Mouse (Mus musculus): ENCODE data around the gene Zfp106. TPM values are rescaled to one million over a fixed set of nuclear protein-coding genes. Genes with fewer than 3 reads are reported as not detected.
"Not testable (repeated sequence)": the region's sequence is repeated elsewhere in the genome, so short reads cannot be mapped to it uniquely, and the experiment has no call there.

The Zfp106 gene
- total and polyA plus RNA-seq, 2 experiments from 2014 or later: 41.7 to 58.7 TPM

DNA sequence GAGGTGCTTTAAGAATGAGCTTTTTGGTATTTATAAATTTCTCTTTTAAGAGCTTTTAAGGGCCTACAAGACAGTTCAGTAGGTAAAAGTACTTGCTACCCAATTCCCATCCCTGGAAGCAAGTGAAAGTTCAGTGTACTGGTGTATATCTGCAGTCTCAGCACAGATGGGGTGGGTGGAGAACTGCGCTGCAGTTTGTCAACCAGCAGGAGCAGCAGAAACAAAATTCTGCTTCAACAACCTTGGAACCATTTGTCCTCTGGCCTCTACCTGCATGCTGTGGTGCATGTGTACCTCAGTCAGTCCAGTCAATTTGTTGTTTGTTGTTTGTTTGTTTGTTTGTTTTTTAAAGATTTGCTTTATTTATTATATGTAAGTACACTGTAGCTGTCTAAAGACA is 28.6 kb upstream of the Zfp106 start:
- H3K9me3 ChIP-seq (replicated peaks; ENCODE audit: control insufficient read depth, low read length): no peaks in the 10 kb centered on the region
- H3K4me3 ChIP-seq (ENCODE audit: low read depth, low read length): no peak overlapping the region
- ATAC-seq (ENCODE audit: insufficient read depth, low read depth) (no peak), DNase-seq (ENCODE audit: low spot score) (no peak)
- no peak overlapping the region for H3K9ac ChIP-seq (replicated peaks; ENCODE audit: low read depth, low read length)
- no peak overlapping the region for H3K4me2 ChIP-seq (ENCODE audit: low read depth, low read length)
- TF ChIP-seq CTCF (IDR thresholded peaks at IDR 0.05; ENCODE audit: low read depth): no peak
- no peak for TF ChIP-seq EP300 (IDR thresholded peaks at IDR 0.05; ENCODE audit: low read depth)
- H3K27me3 ChIP-seq (ENCODE audit: control insufficient read depth, insufficient read depth, low read length): no peaks in the 10 kb centered on the region
- peaks cover 58% of the 10 kb centered on the region for H3K36me3 ChIP-seq (replicated peaks; ENCODE audit: control insufficient read depth, insufficient read depth, low read length)
- H3K27ac ChIP-seq (ENCODE audit: low read depth): no peak overlapping the region
- no peaks in the 10 kb centered on the region for H3K4me1 ChIP-seq (ENCODE audit: control insufficient read depth, insufficient read depth)
- WGBS: 93% methylated on average over 1 of the region's 1 CpGs

DNA sequence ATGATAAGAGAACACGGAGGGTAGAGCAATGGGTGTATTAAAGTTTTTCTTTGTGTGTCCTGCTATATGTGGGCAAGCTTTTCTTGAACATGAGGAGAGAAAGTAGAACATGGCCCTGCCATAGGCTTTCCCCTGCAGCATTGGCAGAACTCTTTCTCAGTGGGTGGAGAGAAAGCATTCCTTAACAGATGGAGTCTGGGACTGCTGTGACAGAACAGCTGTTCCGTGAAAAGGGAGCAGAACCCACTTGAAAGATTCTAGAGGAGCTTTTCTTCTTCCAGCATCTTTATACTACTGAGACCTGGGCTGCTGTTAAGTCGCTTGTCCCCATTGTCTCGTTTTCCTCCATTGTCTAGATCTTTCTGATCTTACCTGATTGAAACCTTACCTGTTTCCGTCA is 26.1 kb upstream of the Zfp106 start:
- no peak for ATAC-seq (ENCODE audit: insufficient read depth, low read depth)
- no peak for DNase-seq (ENCODE audit: low spot score)
- H3K4me1 ChIP-seq (ENCODE audit: control insufficient read depth, insufficient read depth): no peaks in the 10 kb centered on the region
- H3K27me3 ChIP-seq (ENCODE audit: control insufficient read depth, insufficient read depth, low read length): no peaks in the 10 kb centered on the region
- no peak for TF ChIP-seq CTCF (IDR thresholded peaks at IDR 0.05; ENCODE audit: low read depth)
- no peak for TF ChIP-seq EP300 (IDR thresholded peaks at IDR 0.05; ENCODE audit: low read depth)
- H3K9me3 ChIP-seq (replicated peaks; ENCODE audit: control insufficient read depth, low read length): no peaks in the 10 kb centered on the region
- H3K36me3 ChIP-seq (replicated peaks; ENCODE audit: control insufficient read depth, insufficient read depth, low read length): peaks cover 58% of the 10 kb centered on the region
- H3K4me2 ChIP-seq (ENCODE audit: low read depth, low read length): no peak overlapping the region
- 81% methylated on average over 5 of the region's 5 CpGs for WGBS
- H3K4me3 ChIP-seq (ENCODE audit: low read depth, low read length): no peak overlapping the region
- H3K27ac ChIP-seq (ENCODE audit: low read depth): no peak overlapping the region
- H3K9ac ChIP-seq (replicated peaks; ENCODE audit: low read depth, low read length): no peak overlapping the region

DNA sequence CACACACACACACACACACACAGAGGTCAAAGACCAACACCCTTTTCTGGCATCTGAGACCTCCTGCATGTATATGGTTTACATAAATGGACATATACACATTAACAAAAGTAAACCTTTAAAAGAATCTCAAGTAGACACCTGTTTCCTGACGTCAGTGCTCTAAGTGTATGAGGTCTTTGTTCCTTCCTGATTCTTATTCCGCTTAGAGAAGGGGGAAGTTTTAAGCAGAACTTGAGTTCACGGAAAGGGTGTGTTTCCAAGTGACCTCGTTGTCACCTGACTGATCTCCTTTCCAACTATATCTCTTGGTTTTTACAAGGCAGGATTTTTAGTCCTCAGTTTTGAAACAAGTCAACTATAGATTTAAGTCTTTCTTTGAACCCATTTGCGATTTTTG is 14.6 kb upstream of the Zfp106 start:
- H3K9ac ChIP-seq (replicated peaks; ENCODE audit: low read depth, low read length): no peak overlapping the region
- H3K4me2 ChIP-seq (ENCODE audit: low read depth, low read length): no peak overlapping the region
- ATAC-seq (ENCODE audit: insufficient read depth, low read depth) (no peak), DNase-seq (ENCODE audit: low spot score) (no peak)
- H3K36me3 ChIP-seq (replicated peaks; ENCODE audit: control insufficient read depth, insufficient read depth, low read length): no peaks in the 10 kb centered on the region
- no peak overlapping the region for H3K27ac ChIP-seq (ENCODE audit: low read depth)
- WGBS: 57% methylated on average over 5 of the region's 5 CpGs
- no peak overlapping the region for H3K4me3 ChIP-seq (ENCODE audit: low read depth, low read length)
- TF ChIP-seq CTCF (IDR thresholded peaks at IDR 0.05; ENCODE audit: low read depth) (no peak), EP300 (IDR thresholded peaks at IDR 0.05; ENCODE audit: low read depth) (no peak)
- no peaks in the 10 kb centered on the region for H3K4me1 ChIP-seq (ENCODE audit: control insufficient read depth, insufficient read depth)
- H3K9me3 ChIP-seq (replicated peaks; ENCODE audit: control insufficient read depth, low read length): no peaks in the 10 kb centered on the region
- no peaks in the 10 kb centered on the region for H3K27me3 ChIP-seq (ENCODE audit: control insufficient read depth, insufficient read depth, low read length)

DNA sequence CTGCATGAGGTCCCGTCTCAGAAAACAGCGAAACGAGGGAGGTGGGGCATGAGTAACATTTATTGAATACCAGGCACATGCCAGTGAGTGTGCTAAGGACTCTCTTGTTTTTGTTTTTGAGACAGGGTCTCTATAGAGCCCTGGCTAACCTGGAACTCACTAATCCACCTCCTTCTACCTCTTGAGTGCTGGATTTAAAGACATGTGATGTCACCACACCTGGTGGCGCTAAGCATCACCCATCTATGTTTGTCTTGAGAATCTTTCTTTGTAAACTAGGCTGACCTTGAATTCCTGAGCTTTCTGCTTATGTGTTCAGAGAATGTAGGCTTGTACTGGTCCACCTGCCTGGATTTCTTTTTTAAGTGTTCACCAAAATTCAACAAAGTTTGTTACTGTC is 14.2 kb upstream of the Zfp106 start:
- DNase-seq (ENCODE audit: low spot score) (no peak), ATAC-seq (ENCODE audit: insufficient read depth, low read depth) (no peak)
- Histone ChIP-seq H3K4me1 (ENCODE audit: control insufficient read depth, insufficient read depth) (no peaks in the 10 kb centered on the region), H3K9ac (replicated peaks; ENCODE audit: low read depth, low read length) (no peak overlapping the region), H3K27ac (ENCODE audit: low read depth) (no peak overlapping the region), H3K36me3 (replicated peaks; ENCODE audit: control insufficient read depth, insufficient read depth, low read length) (no peaks in the 10 kb centered on the region), H3K4me2 (ENCODE audit: low read depth, low read length) (no peak overlapping the region), H3K4me3 (ENCODE audit: low read depth, low read length) (no peak overlapping the region), H3K27me3 (ENCODE audit: control insufficient read depth, insufficient read depth, low read length) (no peaks in the 10 kb centered on the region), H3K9me3 (replicated peaks; ENCODE audit: control insufficient read depth, low read length) (no peaks in the 10 kb centered on the region)
- WGBS: 65% methylated on average over 4 of the region's 4 CpGs
- TF ChIP-seq EP300 (IDR thresholded peaks at IDR 0.05; ENCODE audit: low read depth): no peak
- no peak for TF ChIP-seq CTCF (IDR thresholded peaks at IDR 0.05; ENCODE audit: low read depth)

DNA sequence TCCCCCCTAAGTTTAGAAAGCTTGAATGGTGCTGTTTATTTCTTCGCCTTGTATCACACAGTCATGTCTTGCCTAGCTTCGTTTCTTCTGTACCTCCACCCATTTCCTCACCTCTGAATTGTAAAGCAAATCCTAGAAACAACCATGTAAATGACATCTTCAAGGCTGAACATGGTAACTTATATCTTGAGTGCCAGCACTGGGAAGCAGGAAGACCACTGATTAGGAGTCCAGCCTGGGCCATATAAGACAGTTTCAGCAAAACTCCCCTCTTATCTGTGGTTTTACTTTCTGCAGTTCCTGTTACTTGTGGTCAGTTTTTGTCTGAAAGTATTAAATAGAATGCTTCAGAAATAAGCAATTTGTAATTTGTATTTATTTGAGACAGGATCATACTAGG is 12.3 kb upstream of the Zfp106 start:
- H3K36me3 ChIP-seq (replicated peaks; ENCODE audit: control insufficient read depth, insufficient read depth, low read length): 0 out of 2 replicates have a peak, but pooled peaks cover 9% of the 10 kb centered on the region
- H3K27ac ChIP-seq (ENCODE audit: low read depth): no peak overlapping the region
- H3K4me3 ChIP-seq (ENCODE audit: low read depth, low read length): no peak overlapping the region
- DNase-seq (ENCODE audit: low spot score) (no peak), ATAC-seq (ENCODE audit: insufficient read depth, low read depth) (no peak)
- H3K27me3 ChIP-seq (ENCODE audit: control insufficient read depth, insufficient read depth, low read length): no peaks in the 10 kb centered on the region
- 72% methylated on average over 2 of the region's 2 CpGs for WGBS
- H3K9me3 ChIP-seq (replicated peaks; ENCODE audit: control insufficient read depth, low read length): no peaks in the 10 kb centered on the region
- no peaks in the 10 kb centered on the region for H3K4me1 ChIP-seq (ENCODE audit: control insufficient read depth, insufficient read depth)
- H3K4me2 ChIP-seq (ENCODE audit: low read depth, low read length): no peak overlapping the region
- no peak overlapping the region for H3K9ac ChIP-seq (replicated peaks; ENCODE audit: low read depth, low read length)
- TF ChIP-seq CTCF (IDR thresholded peaks at IDR 0.05; ENCODE audit: low read depth): no peak
- TF ChIP-seq EP300 (IDR thresholded peaks at IDR 0.05; ENCODE audit: low read depth): no peak

DNA sequence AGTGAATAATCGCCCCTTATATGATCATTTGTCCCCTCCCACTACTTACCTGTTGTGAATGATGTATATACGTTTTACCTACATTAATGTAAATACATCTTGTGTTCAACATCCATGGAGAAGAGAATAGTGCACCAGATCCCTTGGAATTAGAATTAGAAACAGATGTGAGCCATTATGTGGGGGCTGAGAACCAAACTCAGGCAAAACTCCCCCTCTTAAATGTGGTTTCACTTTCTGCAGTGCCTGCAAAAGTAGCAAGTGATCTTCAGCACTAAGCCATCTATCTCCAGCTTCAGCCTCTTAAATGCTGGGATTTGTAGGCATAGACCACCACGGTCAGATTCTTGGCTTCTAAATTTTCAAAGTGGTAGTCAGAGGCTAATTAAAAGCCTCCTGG is 11.5 kb upstream of the Zfp106 start:
- Histone ChIP-seq H3K9me3 (replicated peaks; ENCODE audit: control insufficient read depth, low read length) (no peaks in the 10 kb centered on the region), H3K4me3 (ENCODE audit: low read depth, low read length) (no peak overlapping the region), H3K4me2 (ENCODE audit: low read depth, low read length) (no peak overlapping the region), H3K9ac (replicated peaks; ENCODE audit: low read depth, low read length) (no peak overlapping the region), H3K36me3 (replicated peaks; ENCODE audit: control insufficient read depth, insufficient read depth, low read length) (0 out of 2 replicates have a peak, but pooled peaks cover 9% of the 10 kb centered on the region), H3K27ac (ENCODE audit: low read depth) (no peak overlapping the region), H3K27me3 (ENCODE audit: control insufficient read depth, insufficient read depth, low read length) (no peaks in the 10 kb centered on the region), H3K4me1 (ENCODE audit: control insufficient read depth, insufficient read depth) (no peaks in the 10 kb centered on the region)
- 81% methylated on average over 3 of the region's 3 CpGs for WGBS
- ATAC-seq (ENCODE audit: insufficient read depth, low read depth): no peak
- no peak for DNase-seq (ENCODE audit: low spot score)
- TF ChIP-seq EP300 (IDR thresholded peaks at IDR 0.05; ENCODE audit: low read depth) (no peak), CTCF (IDR thresholded peaks at IDR 0.05; ENCODE audit: low read depth) (no peak)

DNA sequence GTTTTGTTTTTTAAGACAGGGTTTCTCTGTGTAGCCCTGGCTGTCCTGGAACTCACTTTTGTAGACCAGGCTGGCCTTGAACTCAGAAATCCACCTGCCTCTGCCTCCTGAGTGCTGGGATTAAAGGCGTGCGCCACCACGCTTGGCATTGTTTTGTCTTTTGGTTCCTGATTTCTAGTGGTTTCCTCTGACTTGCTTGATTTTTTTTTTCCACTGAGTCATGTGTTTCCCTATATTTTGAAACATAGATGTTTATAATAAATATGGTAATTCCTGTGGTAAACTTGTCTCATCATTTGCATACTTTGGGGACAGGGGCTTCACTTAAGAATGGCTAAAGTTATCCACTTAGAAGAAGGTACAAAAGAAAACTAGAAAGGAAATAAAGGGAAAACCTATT is 8.5 kb upstream of the Zfp106 start:
- H3K9ac ChIP-seq (replicated peaks; ENCODE audit: low read depth, low read length); H3K36me3 ChIP-seq (replicated peaks; ENCODE audit: control insufficient read depth, insufficient read depth, low read length); DNase-seq (ENCODE audit: low spot score); ATAC-seq (ENCODE audit: insufficient read depth, low read depth); H3K9me3 ChIP-seq (replicated peaks; ENCODE audit: control insufficient read depth, low read length); H3K4me2 ChIP-seq (ENCODE audit: low read depth, low read length); H3K27me3 ChIP-seq (ENCODE audit: control insufficient read depth, insufficient read depth, low read length); H3K4me3 ChIP-seq (ENCODE audit: low read depth, low read length); H3K4me1 ChIP-seq (ENCODE audit: control insufficient read depth, insufficient read depth); H3K27ac ChIP-seq (ENCODE audit: low read depth): not testable (repeated sequence)
- 89% methylated on average over 3 of the region's 3 CpGs for WGBS

Measured in heart, postnatal 0 days (tissue).